ENCODE assay signal across 22 mouse cellular contexts in genomic region chr1:73668691-73669090, GRCm38 (mm10).
"Had no signal": no experiment of that assay in that cellular context is flagged by ENCODE, and none has a peak within 500 bp of the region (broad histone marks: within the 10 kb centered on the region; RNA-seq: fewer than 3 reads in every experiment).

No protein-coding gene starts in this region.

- DNase-seq: kidney, adult 9 months; kidney, postnatal 36 days; layer of hippocampus, postnatal 36 days; left cerebral cortex, postnatal 4 days; liver, postnatal 0 days; lung, embryonic 14.5 days; retina, postnatal 1 day; right cerebral cortex, postnatal 25 days; spleen, adult 18-20 months; thymus, adult 18-20 months; thymus, postnatal 36 days had no signal

- H3K27me3 ChIP-seq: limb, embryonic 12.5 days; limb, embryonic 15.5 days; midbrain, embryonic 12.5 days; midbrain, embryonic 15.5 days; neural tube, embryonic 13.5 days; stomach, embryonic 15.5 days had no signal

- H3K9ac ChIP-seq: limb, embryonic 12.5 days; limb, embryonic 15.5 days; liver, embryonic 14.5 days; liver, postnatal 0 days; lung, embryonic 14.5 days; midbrain, embryonic 12.5 days; midbrain, embryonic 15.5 days; neural tube, embryonic 13.5 days; stomach, embryonic 15.5 days had no signal

- H3K9me3 ChIP-seq: limb, embryonic 12.5 days; limb, embryonic 15.5 days; midbrain, embryonic 12.5 days; midbrain, embryonic 15.5 days; neural tube, embryonic 13.5 days; stomach, embryonic 15.5 days had no signal

- H3K4me3 ChIP-seq: left cerebral cortex, adult 2 months; limb, embryonic 12.5 days; limb, embryonic 15.5 days; midbrain, embryonic 12.5 days; midbrain, embryonic 15.5 days; neural tube, embryonic 13.5 days; stomach, embryonic 15.5 days had no signal

- H3K36me3 ChIP-seq: limb, embryonic 12.5 days; limb, embryonic 15.5 days; midbrain, embryonic 12.5 days; midbrain, embryonic 15.5 days; neural tube, embryonic 13.5 days; stomach, embryonic 15.5 days had no signal

- H3K27ac ChIP-seq: left cerebral cortex, adult 2 months; limb, embryonic 12.5 days; limb, embryonic 15.5 days; liver, embryonic 14.5 days; macrophage; midbrain, embryonic 12.5 days; midbrain, embryonic 15.5 days; neural tube, embryonic 13.5 days; stomach, embryonic 15.5 days had no signal

- ATAC-seq: liver, postnatal 0 days; lung, postnatal 0 days; midbrain, embryonic 15.5 days had no signal

- H3K4me2 ChIP-seq: limb, embryonic 12.5 days; limb, embryonic 15.5 days; liver, embryonic 11.5 days; lung, embryonic 14.5 days; midbrain, embryonic 12.5 days; midbrain, embryonic 15.5 days; neural tube, embryonic 13.5 days; stomach, embryonic 15.5 days had no signal

- H3K4me1 ChIP-seq: limb, embryonic 12.5 days; limb, embryonic 15.5 days; midbrain, embryonic 15.5 days; stomach, embryonic 15.5 days had no signal
